Mouse (Mus musculus): ENCODE results near the gene Tmprss5.

GRCm38 (mm10) chr9:49054028-49054427 lies 27.0 kb upstream of the Tmprss5 start:
- TF ChIP-seq CTCF (IDR thresholded peaks at IDR 0.05; ENCODE audit: borderline replicate concordance, control insufficient read depth, extremely low read depth, insufficient read depth, low read length, poor library complexity) (no peak), POLR2A (IDR thresholded peaks at IDR 0.05; ENCODE audit: control insufficient read depth, extremely low read depth, insufficient read depth, low read length, poor library complexity) (no peak)

Data from thymus, adult 2 months (tissue).